Mouse (Mus musculus) duodenum, adult 2 months (tissue): Measurements from ENCODE around the gene Pdzrn3. TPM values are rescaled to one million over a fixed set of nuclear protein-coding genes. Genes with fewer than 3 reads are reported as not detected.

Experiments used
- polyA plus RNA-seq: library from polyadenylated mRNA; depleted of rRNA; stranded (reverse); fragments of >200 nt; gene quantifications from 2 replicates; pipeline ENCODE4 v1.2.3, GENCODE M21; 2012; ENCODE audit warnings: low replicate concordance; rRNA removed

The Pdzrn3 gene
- 4.6 and 10.6 TPM in 2 replicates for polyA plus RNA-seq

DNA sequence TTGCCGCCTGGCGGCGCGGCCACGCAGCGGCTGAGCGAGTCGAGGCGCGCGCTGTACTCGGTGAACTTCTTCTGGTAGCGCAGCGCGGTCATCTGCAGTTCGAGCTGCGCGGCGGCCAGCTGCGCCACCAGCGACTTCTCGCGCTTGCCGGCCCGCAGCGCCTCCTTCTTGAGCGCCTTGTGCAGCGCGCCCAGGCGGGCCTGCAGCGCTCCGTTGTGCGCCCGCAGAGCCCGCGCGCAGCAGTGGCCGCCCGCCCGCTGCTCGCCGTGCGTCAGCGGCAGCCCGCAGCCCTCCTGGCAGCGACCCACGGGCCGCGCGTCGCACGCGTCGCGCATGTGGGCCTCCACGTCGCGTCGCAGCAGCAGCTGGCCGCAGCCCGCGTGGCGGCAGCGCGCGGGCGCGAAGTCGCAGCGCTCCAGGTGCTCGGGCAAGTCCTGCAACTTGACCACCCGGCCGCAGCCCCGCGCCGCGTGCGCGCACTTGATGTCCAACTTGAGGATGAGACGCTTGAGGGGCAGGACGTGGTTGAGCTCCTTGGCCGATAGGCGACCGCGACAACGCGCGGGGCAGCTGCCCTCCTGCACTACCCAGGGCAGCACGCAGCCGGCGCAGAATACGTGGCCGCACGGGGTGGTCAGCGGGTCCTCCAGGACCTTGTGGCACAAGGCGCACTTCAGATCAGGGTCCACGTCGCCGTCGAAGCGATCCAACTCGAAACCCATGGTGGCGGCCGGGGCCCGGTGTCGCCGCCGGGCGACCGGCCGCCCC, at the start of gene Pdzrn3:
Gene Pdzrn3, minus strand, starts transcription at position 731 of the 768 bp plus-strand sequence.

